Mouse (Mus musculus) inflammation-experienced regulatory T-cells (primary cell): ENCODE data around the gene Ccl8. TPM values are rescaled to one million over a fixed set of nuclear protein-coding genes. Genes with fewer than 3 reads are reported as not detected.

Experiments used
- polyA plus RNA-seq, 2 experiments: library from polyadenylated mRNA; unstranded; fragments of 100-300 nt; shearing (Covaris generic); gene quantifications; one replicate each; pipeline ENCODE4 v1.2.1; 2017

Gene Ccl8
- not detected for polyA plus RNA-seq

GRCm38 (mm10) chr11:82114885-82115284 is at the start of gene Ccl8:
Gene Ccl8, plus strand, starts transcription at chr11:82115185.

GRCm38 (mm10) chr11:82101529-82101928 is 13.5 kb upstream of the Ccl8 start, which contains the start of gene Ccl12:
Gene Ccl12, plus strand, starts transcription at chr11:82101845.

Other genes with a start within 250 kb of the Ccl8 start
- gene Asic2, start 146.7 kb upstream of the Ccl8 start, polyA plus RNA-seq = under 1 TPM; 0.10 to 0.17 TPM
- gene Ccl2, start 79.6 kb upstream of the Ccl8 start, polyA plus RNA-seq = 1 to 10 TPM in 1 of 2 experiments, not detected in 1; 3.6 TPM
- gene Gm17268, start 76.6 kb upstream of the Ccl8 start, polyA plus RNA-seq = not detected
- not detected for gene Ccl7, start 69.5 kb upstream of the Ccl8 start, polyA plus RNA-seq
- gene Ccl11, start 57.4 kb upstream of the Ccl8 start, polyA plus RNA-seq = not detected
- under 1 TPM in 1 of 2 experiments, not detected in 1; 0.35 TPM for gene Ccl12, start 13.3 kb upstream of the Ccl8 start, polyA plus RNA-seq
- gene Ccl1, start 190.5 kb downstream of the Ccl8 start, polyA plus RNA-seq = 10 to 100 TPM in 1 of 2 experiments, 1 to 10 TPM in 1; 2.3 to 19.5 TPM